Mouse (Mus musculus): ENCODE data around the gene Olfr836.
"Not testable (repeated sequence)": the region's sequence is repeated elsewhere in the genome, so short reads cannot be mapped to it uniquely, and the experiment has no call there.

Gene Olfr836

DNA sequence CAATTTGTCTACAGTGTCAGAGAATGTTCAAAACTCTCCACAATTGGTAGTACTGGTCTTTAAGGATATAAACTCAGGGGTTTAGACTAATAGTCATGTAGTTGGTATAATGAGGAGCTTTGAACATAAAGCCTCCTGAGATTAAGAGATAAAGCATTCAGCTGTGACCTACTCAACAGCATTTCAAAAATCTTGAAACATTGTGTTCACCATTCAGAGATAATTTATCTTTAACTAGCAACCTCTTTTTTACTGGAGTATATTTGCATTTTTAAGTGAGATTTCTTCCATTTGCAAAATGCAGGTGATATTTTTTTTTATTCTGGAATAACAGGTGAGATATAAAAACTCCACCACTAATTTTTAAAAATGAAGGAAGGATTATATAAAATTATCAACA lies at the start of gene Olfr836:
Gene Olfr836 (plus strand): TSS at position 301 of the 400 bp plus-strand sequence.
- DNase-seq (ENCODE audit: low read depth, low spot score): no peak

- DNase-seq (ENCODE audit: low read depth, low spot score): no peak
Observed at GRCm38 (mm10) chr9:19084986-19085385, 35.2 kb upstream of the Olfr836 start.

GRCm38 (mm10) chr9:19092889-19093753 lies 27.1 kb upstream of the Olfr836 start:
- not testable (repeated sequence) for DNase-seq (ENCODE audit: low read depth, low spot score)

DNA sequence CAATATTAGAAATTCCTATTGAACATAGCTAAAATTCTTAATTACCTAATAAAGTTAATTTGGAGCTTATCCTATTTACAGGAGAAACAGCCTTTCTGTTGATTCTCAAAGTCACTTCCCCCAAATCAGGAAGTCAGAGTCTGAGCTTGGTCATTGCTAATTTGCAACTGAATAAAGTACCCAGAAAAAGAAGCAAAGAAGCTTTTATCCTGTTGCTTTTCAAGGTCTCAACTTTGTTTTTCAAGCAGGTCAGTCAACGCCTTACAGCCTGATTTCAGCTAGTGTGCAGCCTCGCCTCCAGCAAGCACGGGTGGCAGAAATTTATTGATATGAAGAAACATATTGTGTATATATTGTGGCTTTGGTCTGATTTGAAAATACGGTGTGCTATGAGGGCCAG lies 22.9 kb upstream of the Olfr836 start:
- no peak for DNase-seq (ENCODE audit: low read depth, low spot score)

DNA sequence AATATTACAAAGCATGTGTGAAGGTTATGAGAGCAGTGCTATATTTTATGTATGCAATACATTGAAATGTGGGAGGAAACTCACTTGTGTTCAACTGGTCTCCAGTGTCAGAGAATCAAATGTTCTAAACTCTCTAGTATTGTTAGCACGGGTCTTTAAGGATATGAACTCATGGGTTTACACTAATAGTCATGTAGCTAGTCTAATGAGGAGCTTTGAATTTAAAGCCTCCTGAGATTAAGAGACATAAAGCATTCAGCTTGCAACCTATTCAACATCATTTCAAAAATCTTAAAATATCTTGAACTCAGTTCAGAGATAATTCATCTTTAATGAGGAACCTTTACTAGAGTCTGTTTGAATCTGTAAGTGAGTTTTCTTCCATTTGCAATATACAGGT lies 15.8 kb downstream of the Olfr836 start, which contains the start of gene Olfr837:
Gene Olfr837 (plus strand): TSS at position 301 of the 400 bp plus-strand sequence.
- no peak for DNase-seq (ENCODE audit: low read depth, low spot score)
